Mouse (Mus musculus) liver, embryonic 14.5 days (tissue): ENCODE results near the gene Fig4.

Experiments used
- CTCF ChIP-seq: IDR thresholded peaks from 2 replicates; pipeline ENCODE4 v1.5.1; 2016; ENCODE audit warnings: antibody characterized with exemption, low read depth, control low read depth
- EP300 ChIP-seq: IDR thresholded peaks from 2 replicates; pipeline ENCODE4 v1.6.1; 2016; ENCODE audit warnings: antibody characterized with exemption, low read depth

- TF ChIP-seq CTCF, result no peak
- TF ChIP-seq EP300, result no peak
These were observed 71.8 kb downstream of the Fig4 start for GRCm38 (mm10) chr10:41231163-41231835.
